Mouse (Mus musculus) spleen, adult 2 months (tissue): Measurements from ENCODE around the gene Mrps18a. TPM values are rescaled to one million over a fixed set of nuclear protein-coding genes. Genes with fewer than 3 reads are reported as not detected.
A peak's percentile ranks its signal among the peaks of the same experiment; 100 is the strongest.

Source experiments
- DNase-seq, 2 experiments: peaks; one replicate each; pipeline versions ENCODE4 v3.0.0 to v3.0.0-alpha.2; 2012 to 2021; ENCODE audit warnings: low spot score in 2 of 2, low read depth in 1 of 2
- H3K27ac ChIP-seq: fragments of 200-500 bp; 2 replicates; pipeline ENCODE4 v1.5.1; 2012; ENCODE audit warnings: low read length, inconsistent platforms; ENCODE audit not compliant: insufficient read depth
- H3K27me3 ChIP-seq: fragments of 200-500 bp; 2 replicates; pipeline ENCODE4 v1.6.1; 2012; ENCODE audit warnings: mild to moderate bottlenecking, moderate library complexity, low read length, inconsistent platforms; ENCODE audit not compliant: control insufficient read depth, insufficient read depth
- H3K36me3 ChIP-seq: fragments of 200-500 bp; 2 replicates; pipeline ENCODE4 v1.6.1; 2012; ENCODE audit warnings: mild to moderate bottlenecking, low read length, inconsistent platforms; ENCODE audit not compliant: control insufficient read depth, insufficient read depth
- H3K4me1 ChIP-seq: fragments of 200-500 bp; 2 replicates; pipeline ENCODE4 v1.6.1; 2011; ENCODE audit warnings: inconsistent platforms; ENCODE audit not compliant: control insufficient read depth, insufficient read depth, insufficient read length
- H3K4me3 ChIP-seq: fragments of 200-500 bp; 2 replicates; pipeline ENCODE4 v1.5.1; 2011; ENCODE audit warnings: mild to moderate bottlenecking, inconsistent platforms; ENCODE audit not compliant: insufficient read depth, insufficient read length; ENCODE audit errors: extremely low read depth
- CTCF ChIP-seq: fragments of 200-500 bp; IDR thresholded peaks from 2 replicates; pipeline ENCODE4 v1.5.1; 2011; ENCODE audit warnings: mild to moderate bottlenecking, inconsistent platforms; ENCODE audit not compliant: insufficient read depth, insufficient read length, insufficient replicate concordance; ENCODE audit errors: extremely low read depth
- POLR2A ChIP-seq: fragments of 200-500 bp; IDR thresholded peaks from 2 replicates; pipeline ENCODE4 v1.6.1; 2011; ENCODE audit warnings: low read depth, low read length, inconsistent platforms
- WGBS: fragments of 180-500 bp; shearing (Covaris S2); methylation state at CpG from one replicate; pipeline ENCODE4 v1.1.7; 2018; 5-methylcytosine and 5-hydroxymethylcytosine counted together
- polyA plus RNA-seq: library from polyadenylated mRNA; depleted of rRNA; stranded (reverse); fragments of >200 nt; gene quantifications from 2 replicates; pipeline ENCODE4 v1.2.3, GENCODE M21; 2012

Mrps18a gene
- polyA plus RNA-seq, 1 experiment = 29.7 TPM

DNA sequence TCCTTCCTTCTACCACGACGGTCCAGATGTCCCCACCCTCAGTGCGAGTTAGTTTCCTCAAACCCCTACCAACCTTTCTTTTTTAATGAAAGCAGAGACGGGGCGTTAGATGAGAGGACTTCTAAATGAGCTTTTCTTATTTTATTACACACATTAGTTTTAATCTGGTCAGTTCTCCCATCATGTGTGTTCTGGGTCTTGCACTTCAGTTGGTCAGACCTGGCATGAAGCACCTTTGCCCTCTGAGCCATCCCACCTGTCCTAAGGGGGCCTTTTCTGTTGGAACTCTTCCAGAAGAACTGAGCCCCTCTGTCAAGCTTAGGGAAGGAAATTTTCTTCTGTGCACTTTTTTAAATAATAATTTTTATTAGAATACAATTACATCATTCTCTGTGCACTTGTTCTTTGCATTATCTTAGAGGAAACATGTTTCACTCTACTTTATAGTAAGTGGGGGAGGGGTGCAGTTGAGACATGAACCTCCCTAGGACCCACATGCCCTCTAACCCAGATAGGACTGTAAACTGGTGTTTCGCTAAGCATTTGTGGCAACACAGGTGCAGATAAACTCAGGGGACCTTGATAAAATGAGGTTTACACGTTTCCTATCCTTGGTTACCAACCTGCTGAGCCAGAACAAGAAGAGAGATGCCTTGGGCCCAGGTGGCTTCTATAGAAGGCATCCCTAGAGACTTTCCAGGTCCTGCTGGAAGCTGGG lies 36.2 kb upstream of the Mrps18a start:
- no peaks in the 10 kb centered on the region for H3K27me3 ChIP-seq
- DNase-seq = peak in 1 of 2 experiments; percentile 2
- no peaks in the 10 kb centered on the region for H3K36me3 ChIP-seq
- peaks cover 14% of the 10 kb centered on the region; the same call in 1 of the 2 replicates for H3K4me1 ChIP-seq
- TF ChIP-seq POLR2A = no peak
- TF ChIP-seq CTCF = no peak
- H3K4me3 ChIP-seq = no peak overlapping the region
- no peak overlapping the region for H3K27ac ChIP-seq
- WGBS = 10% methylated on average over 7 of the region's 7 CpGs

DNA sequence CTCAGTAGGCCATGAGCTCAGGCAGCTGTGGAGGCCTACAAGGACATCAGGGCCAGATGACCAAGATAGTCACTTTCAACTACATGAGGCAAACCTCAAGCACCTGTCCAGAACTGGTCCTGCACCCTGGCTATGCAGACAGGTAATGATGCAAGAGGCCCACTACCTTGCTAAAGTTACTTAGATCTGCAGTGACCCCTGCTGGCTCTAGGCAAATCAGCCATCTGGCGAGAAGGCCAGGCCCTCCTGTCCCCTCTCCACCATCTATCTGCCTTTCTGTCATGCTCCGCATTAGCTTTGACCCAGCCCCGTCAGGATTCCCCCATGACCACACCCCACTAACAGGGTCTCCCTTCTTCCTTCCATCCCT lies 35.7 kb upstream of the Mrps18a start:
- Histone ChIP-seq H3K36me3 (no peaks in the 10 kb centered on the region), H3K27ac (no peak overlapping the region), H3K4me3 (no peak overlapping the region), H3K4me1 (peaks cover 14% of the 10 kb centered on the region; the same call in 1 of the 2 replicates), H3K27me3 (no peaks in the 10 kb centered on the region)
- TF ChIP-seq POLR2A (no peak), CTCF (peak; percentile 56; the same call in 1 of the 2 replicates)
- peak; percentile 46 to 60 for DNase-seq
- WGBS = 26% methylated on average over 3 of the region's 3 CpGs

DNA sequence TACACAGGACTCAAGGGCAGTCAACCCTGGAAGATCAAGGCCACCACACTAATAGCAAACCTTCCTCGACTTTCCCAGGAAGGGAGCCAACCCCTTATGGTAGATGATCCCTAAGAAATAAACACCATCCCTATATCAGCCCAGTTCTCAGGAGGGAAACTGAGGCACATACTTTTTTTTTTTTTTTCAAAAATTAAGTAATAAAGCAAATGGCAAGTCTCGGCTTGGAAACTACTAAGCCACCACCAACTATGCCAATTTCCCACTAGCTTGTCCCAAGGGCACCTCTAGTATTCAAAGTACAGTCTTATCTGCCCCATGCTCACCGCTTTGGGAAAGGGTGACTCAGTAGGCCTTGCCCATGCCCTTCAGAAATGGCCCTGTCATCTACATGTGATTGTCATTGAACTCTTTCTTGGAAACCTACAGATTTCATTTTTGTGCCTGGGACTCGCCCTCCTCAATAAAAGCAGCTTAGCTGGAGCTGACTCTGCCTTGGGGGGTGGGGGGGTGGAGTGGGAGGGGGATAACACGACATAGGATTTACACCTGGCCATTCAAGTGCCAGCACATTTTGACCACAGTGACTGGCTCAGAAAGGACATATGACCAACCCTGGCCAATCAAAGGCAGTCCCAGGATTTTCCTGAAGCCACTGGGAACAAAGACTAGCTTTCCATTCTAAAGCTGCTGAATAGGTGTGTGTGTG lies 35.1 kb upstream of the Mrps18a start:
- no peak overlapping the region for H3K27ac ChIP-seq
- no peaks in the 10 kb centered on the region for H3K36me3 ChIP-seq
- H3K27me3 ChIP-seq = no peaks in the 10 kb centered on the region
- H3K4me1 ChIP-seq = peaks cover 14% of the 10 kb centered on the region; the same call in 1 of the 2 replicates
- TF ChIP-seq POLR2A = no peak
- TF ChIP-seq CTCF = no peak
- no peak overlapping the region for H3K4me3 ChIP-seq
- no peak for DNase-seq
- 67% methylated on average over 5 of the region's 5 CpGs for WGBS

DNA sequence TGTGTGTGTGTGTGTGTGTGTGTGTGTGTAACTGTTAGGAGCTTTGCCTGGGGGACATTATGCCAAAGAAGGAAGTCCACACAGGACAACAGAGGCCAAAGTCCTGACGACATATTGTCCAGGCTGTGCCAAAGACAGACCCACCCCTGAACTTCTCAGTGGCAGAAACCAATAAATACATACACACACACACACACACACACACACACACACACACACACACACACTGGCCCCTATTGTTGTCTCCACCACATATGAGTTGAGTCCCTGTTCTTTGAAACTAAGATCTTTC lies 34.6 kb upstream of the Mrps18a start:
- no peak for DNase-seq
- H3K36me3 ChIP-seq = no peaks in the 10 kb centered on the region
- no peak overlapping the region for H3K4me3 ChIP-seq
- H3K4me1 ChIP-seq = peaks cover 14% of the 10 kb centered on the region; the same call in 1 of the 2 replicates
- no peak overlapping the region for H3K27ac ChIP-seq
- 70% methylated on average over 1 of the region's 1 CpGs for WGBS
- no peak for TF ChIP-seq CTCF
- no peak for TF ChIP-seq POLR2A
- H3K27me3 ChIP-seq = no peaks in the 10 kb centered on the region

- Histone ChIP-seq H3K27me3 (no peaks in the 10 kb centered on the region), H3K36me3 (no peaks in the 10 kb centered on the region), H3K27ac (no peak overlapping the region), H3K4me1 (peaks cover 14% of the 10 kb centered on the region; the same call in 1 of the 2 replicates), H3K4me3 (no peak overlapping the region)
- no peak for TF ChIP-seq POLR2A
- TF ChIP-seq CTCF = no peak
- no peak for DNase-seq
- 94% methylated on average over 12 of the region's 12 CpGs for WGBS
Measured at GRCm38 (mm10) chr17:46077921-46078534, 32.8 kb upstream of the Mrps18a start.

- no peaks in the 10 kb centered on the region for H3K27me3 ChIP-seq
- peaks cover 9% of the 10 kb centered on the region; the same call in 1 of the 2 replicates for H3K4me1 ChIP-seq
- H3K36me3 ChIP-seq = no peaks in the 10 kb centered on the region
- TF ChIP-seq CTCF = no peak
- TF ChIP-seq POLR2A = no peak
- no peak overlapping the region for H3K4me3 ChIP-seq
- no peak for DNase-seq
- WGBS = 86% methylated on average over 2 of the region's 2 CpGs
- H3K27ac ChIP-seq = no peak overlapping the region
Measured at GRCm38 (mm10) chr17:46079037-46079436, 31.7 kb upstream of the Mrps18a start.
